20 mouse cellular contexts compared by ENCODE assay signal in the genomic region with DNA sequence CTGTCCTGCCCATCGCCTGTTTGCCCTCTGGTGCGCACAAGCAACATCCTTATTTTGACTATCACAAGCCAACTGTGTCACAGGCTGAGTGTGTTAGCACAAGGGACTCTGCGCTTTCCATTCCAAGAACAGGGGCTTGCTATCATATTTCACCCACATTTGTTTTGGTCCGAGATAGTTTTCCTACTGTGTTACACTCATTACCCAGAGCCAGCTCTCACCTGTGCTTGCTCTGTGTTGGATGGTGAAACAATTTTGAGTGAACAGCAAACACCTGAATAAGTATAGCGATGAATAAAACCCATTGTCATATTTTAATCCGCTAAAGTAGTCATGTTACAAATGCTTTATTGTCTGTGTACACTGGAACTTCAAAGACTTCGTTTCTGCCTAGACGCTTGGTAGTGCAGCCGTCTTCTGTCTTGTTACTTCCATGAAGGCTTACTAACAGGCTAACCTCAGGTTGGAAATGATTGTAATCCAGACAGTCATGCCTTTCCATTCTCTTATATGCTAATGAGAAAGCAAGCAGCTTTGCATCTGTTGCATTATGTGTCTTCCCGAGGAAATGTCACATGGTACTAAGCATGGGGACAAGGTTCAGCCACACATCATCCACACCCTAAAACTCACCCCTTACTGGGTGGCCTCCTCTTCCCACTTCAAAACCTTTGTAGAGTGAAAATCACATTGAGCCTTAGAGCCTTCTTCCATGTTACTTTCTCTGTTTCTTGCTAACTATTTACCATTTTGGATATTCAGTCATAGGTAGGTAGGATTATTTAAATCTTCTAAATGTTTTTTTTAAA. TPM values are rescaled to one million over a fixed set of nuclear protein-coding genes. Genes with fewer than 3 reads are reported as not detected.
DNase-seq lines count a peak whose midpoint lies in the region; ATAC-seq and TF ChIP-seq lines count a peak whose summit lies in the region.
"Had no signal": no experiment of that assay in that cellular context is flagged by ENCODE, and none has a peak within 500 bp of the region (broad histone marks: within the 10 kb centered on the region; RNA-seq: fewer than 3 reads in every experiment).

No protein-coding gene starts in this region.

- 87% methylated on average over 10 of the region's 10 CpGs for WGBS in heart, embryonic 10.5 days
- WGBS in heart, postnatal 0 days: 80% methylated on average over 10 of the region's 10 CpGs
- WGBS in embryonic facial prominence, embryonic 13.5 days: 59% methylated on average over 10 of the region's 10 CpGs
- WGBS in large intestine, adult 2 months: 35% methylated on average over 10 of the region's 10 CpGs

- no peaks in the 10 kb centered on the region for H3K9me3 ChIP-seq in heart, embryonic 10.5 days
- no peaks in the 10 kb centered on the region for H3K9me3 ChIP-seq in heart, postnatal 0 days (replicated peaks; ENCODE audit: control insufficient read depth, low read length)
- H3K9me3 ChIP-seq in embryonic facial prominence, embryonic 13.5 days: no peaks in the 10 kb centered on the region
- H3K9me3 ChIP-seq: forebrain, embryonic 13.5 days had no signal

- TF ChIP-seq CTCF in heart, postnatal 0 days (IDR thresholded peaks at IDR 0.05; ENCODE audit: low read depth): no peak

- intact Hi-C loops in heart, postnatal 10 days (cut with DNase I): no loop called here

- no peak for DNase-seq in heart, embryonic 10.5 days (ENCODE audit: low spot score)
- no peak for DNase-seq in heart, adult 11 months
- no peak for DNase-seq in heart, postnatal 0 days (ENCODE audit: low spot score)
- no peak for DNase-seq in heart, postnatal 10 days
- DNase-seq in large intestine, adult 2 months (ENCODE audit: low read depth, low spot score): peak; percentile 51
- no peak for DNase-seq in Muller cell, postnatal 12 days (ENCODE audit: inconsistent ontology term)
- DNase-seq: adrenal gland, postnatal 14 days; cerebellum, adult 11 months; cerebellum, postnatal 10 days; kidney, adult 18-20 months; lung, postnatal 10 days; right cerebral cortex, postnatal 4 days; thymus, postnatal 25 days had no signal

- peaks cover 54% of the 10 kb centered on the region for H3K4me1 ChIP-seq in heart, embryonic 10.5 days
- peaks cover 34% of the 10 kb centered on the region for H3K4me1 ChIP-seq in heart, postnatal 0 days (ENCODE audit: control insufficient read depth, insufficient read depth)
- no peaks in the 10 kb centered on the region for H3K4me1 ChIP-seq in embryonic facial prominence, embryonic 13.5 days

- no peak overlapping the region for H3K4me2 ChIP-seq in heart, postnatal 0 days (ENCODE audit: low read depth, low read length)
- no peak overlapping the region for H3K4me2 ChIP-seq in embryonic facial prominence, embryonic 13.5 days
- H3K4me2 ChIP-seq: forebrain, embryonic 13.5 days had no signal

- H3K4me3 ChIP-seq in heart, embryonic 10.5 days: no peak overlapping the region
- no peak overlapping the region for H3K4me3 ChIP-seq in heart, postnatal 0 days (ENCODE audit: low read depth, low read length)
- no peak overlapping the region for H3K4me3 ChIP-seq in embryonic facial prominence, embryonic 13.5 days
- H3K4me3 ChIP-seq: erythroblast, embryonic 14.5 days; forebrain, embryonic 13.5 days had no signal

- TF ChIP-seq EP300 in heart, postnatal 0 days (IDR thresholded peaks at IDR 0.05; ENCODE audit: low read depth): no peak

- H3K36me3 ChIP-seq in heart, embryonic 10.5 days: no peaks in the 10 kb centered on the region
- H3K36me3 ChIP-seq in heart, postnatal 0 days (replicated peaks; ENCODE audit: control insufficient read depth, insufficient read depth, low read length): no peaks in the 10 kb centered on the region
- no peaks in the 10 kb centered on the region for H3K36me3 ChIP-seq in embryonic facial prominence, embryonic 13.5 days
- H3K36me3 ChIP-seq: G1E had no signal

- H3K9ac ChIP-seq in heart, postnatal 0 days (replicated peaks; ENCODE audit: low read depth, low read length): no peak overlapping the region
- H3K9ac ChIP-seq in embryonic facial prominence, embryonic 13.5 days: no peak overlapping the region
- H3K9ac ChIP-seq: forebrain, embryonic 13.5 days; liver, embryonic 14.5 days had no signal

- H3K27ac ChIP-seq in heart, embryonic 10.5 days: peak overlapping the region; percentile 82; the same call in 1 of the 2 replicates
- H3K27ac ChIP-seq in heart, postnatal 0 days (ENCODE audit: low read depth): peak overlapping the region; percentile 95
- no peak overlapping the region for H3K27ac ChIP-seq in embryonic facial prominence, embryonic 13.5 days
- H3K27ac ChIP-seq: forebrain, embryonic 13.5 days; kidney, postnatal 0 days; liver, embryonic 14.5 days had no signal

- no peak for ATAC-seq in heart, postnatal 0 days (ENCODE audit: insufficient read depth, low read depth)
- ATAC-seq in embryonic facial prominence, embryonic 13.5 days (ENCODE audit: insufficient number of reproducible peaks, insufficient read depth, low FRiP score, low TSS enrichment, low read depth): peak; percentile 67; the same call in 1 of the 2 replicates
- ATAC-seq: forebrain, embryonic 13.5 days; hindbrain, embryonic 16.5 days had no signal

- H3K27me3 ChIP-seq in heart, embryonic 10.5 days (ENCODE audit: insufficient read depth, poor library complexity, severe bottlenecking): no peaks in the 10 kb centered on the region
- no peaks in the 10 kb centered on the region for H3K27me3 ChIP-seq in heart, postnatal 0 days (ENCODE audit: control insufficient read depth, insufficient read depth, low read length)
- H3K27me3 ChIP-seq in embryonic facial prominence, embryonic 13.5 days: no peaks in the 10 kb centered on the region
- H3K27me3 ChIP-seq: forebrain, embryonic 13.5 days had no signal

RNA-seq across cellular contexts. Expression of gene Camk2d, which starts 44.5 kb away (rescaled TPM):
- 58.0 and 93.6 TPM in 2 replicates for polyA plus RNA-seq in heart, embryonic 10.5 days (2016; fragmentation: Nextera tagmentation; extraction: Ambion mirVana)
- total RNA-seq in heart, postnatal 0 days (2014; rRNA removed; ENCODE audit: low replicate concordance): 191 and 217 TPM in 2 replicates
- polyA plus RNA-seq in heart, postnatal 0 days (2015; fragmentation: Nextera tagmentation; extraction: Ambion mirVana): 96.2 and 109 TPM in 2 replicates
- 100 to 1,000 TPM; 187 to 196 TPM for total RNA-seq in heart, postnatal 10 days (2021)
- polyA plus RNA-seq in embryonic facial prominence, embryonic 13.5 days (2015; fragmentation: Nextera tagmentation; extraction: Ambion mirVana): 20.6 and 24.3 TPM in 2 replicates
- polyA plus RNA-seq in large intestine, adult 2 months (2012; rRNA removed): 91.8 and 138 TPM in 2 replicates
- polyA plus RNA-seq: erythroblast, embryonic 14.5 days; G1E had no signal
